Mouse (Mus musculus): ENCODE results near the gene Klrg1. TPM values are rescaled to one million over a fixed set of nuclear protein-coding genes. Genes with fewer than 3 reads are reported as not detected.

Gene Klrg1
- polyA plus RNA-seq (2012; ENCODE audit: insufficient read depth, insufficient read length, missing spikeins) = not detected in 2 replicates

DNA sequence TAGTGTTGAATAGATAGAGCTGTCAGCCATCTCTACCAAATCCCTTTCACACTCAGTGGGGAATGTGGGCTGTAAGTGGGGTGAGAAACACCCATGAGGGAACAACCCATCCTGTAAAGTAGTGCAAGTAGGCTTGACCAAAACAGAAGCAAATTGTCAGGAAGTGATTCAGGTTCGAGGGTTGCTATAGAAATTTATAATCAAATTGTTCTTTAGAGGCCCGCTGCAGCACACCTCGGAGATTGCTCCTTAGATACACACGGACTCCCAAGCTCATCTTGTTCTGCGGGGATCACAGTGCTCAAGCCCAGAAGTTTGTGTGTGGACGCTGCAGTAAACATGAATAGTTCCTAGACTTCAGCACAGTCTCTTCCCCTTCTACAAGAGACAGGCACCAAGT, at the start of gene Klrg1:
Gene Klrg1, minus strand, starts transcription at position 101 of the 400 bp plus-strand sequence.
- Histone ChIP-seq H3K27ac (replicated peaks; ENCODE audit: low read depth, low read length) (no peak within 1 kb of the TSS), H3K4me3 (ENCODE audit: insufficient read depth, low read depth, low read length) (no peak within 1 kb of the TSS), H3K4me1 (ENCODE audit: control insufficient read depth, insufficient read depth, insufficient read length, low read length) (no peaks in the 10 kb centered on the region)

DNA sequence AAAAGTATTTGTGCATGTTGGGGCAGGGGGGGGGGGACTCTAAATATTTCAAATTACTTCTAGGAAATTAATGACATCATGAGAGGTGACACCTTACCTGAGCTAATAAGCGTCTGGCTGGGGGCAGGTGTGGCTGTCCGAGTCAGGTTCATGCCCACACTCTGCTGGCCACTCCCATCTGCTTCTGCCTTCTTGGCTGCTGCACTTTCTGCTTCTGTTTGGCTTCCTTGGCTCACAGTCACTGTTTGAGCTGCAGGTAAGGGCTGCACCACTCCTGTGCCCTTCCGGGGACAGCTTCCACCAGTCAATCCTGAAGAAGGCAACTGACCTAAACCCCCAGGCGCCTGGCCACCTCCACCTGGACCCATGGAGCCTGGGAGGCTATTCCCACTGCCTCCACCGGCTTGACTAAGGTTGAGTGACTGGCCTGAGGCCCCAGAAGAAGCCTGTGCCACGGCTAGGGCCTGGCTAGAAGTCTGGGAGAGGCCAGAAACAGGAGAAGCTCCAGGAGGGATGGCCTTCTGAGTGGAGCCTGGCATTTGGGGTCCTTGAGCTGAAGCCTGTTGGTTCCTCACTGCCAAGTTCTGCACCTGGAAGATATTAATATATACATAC, 42.8 kb upstream of the Klrg1 start:
- no peak overlapping the region for H3K27ac ChIP-seq (replicated peaks; ENCODE audit: low read depth, low read length)
- no peaks in the 10 kb centered on the region for H3K4me1 ChIP-seq (ENCODE audit: control insufficient read depth, insufficient read depth, insufficient read length, low read length)
- H3K4me3 ChIP-seq (ENCODE audit: insufficient read depth, low read depth, low read length) = no peak overlapping the region

- Histone ChIP-seq H3K27ac (replicated peaks; ENCODE audit: low read depth, low read length) (no peak overlapping the region), H3K4me1 (ENCODE audit: control insufficient read depth, insufficient read depth, insufficient read length, low read length) (no peaks in the 10 kb centered on the region), H3K4me3 (ENCODE audit: insufficient read depth, low read depth, low read length) (no peak overlapping the region)
Measured at GRCm38 (mm10) chr6:122318726-122319125, 36.0 kb upstream of the Klrg1 start.

DNA sequence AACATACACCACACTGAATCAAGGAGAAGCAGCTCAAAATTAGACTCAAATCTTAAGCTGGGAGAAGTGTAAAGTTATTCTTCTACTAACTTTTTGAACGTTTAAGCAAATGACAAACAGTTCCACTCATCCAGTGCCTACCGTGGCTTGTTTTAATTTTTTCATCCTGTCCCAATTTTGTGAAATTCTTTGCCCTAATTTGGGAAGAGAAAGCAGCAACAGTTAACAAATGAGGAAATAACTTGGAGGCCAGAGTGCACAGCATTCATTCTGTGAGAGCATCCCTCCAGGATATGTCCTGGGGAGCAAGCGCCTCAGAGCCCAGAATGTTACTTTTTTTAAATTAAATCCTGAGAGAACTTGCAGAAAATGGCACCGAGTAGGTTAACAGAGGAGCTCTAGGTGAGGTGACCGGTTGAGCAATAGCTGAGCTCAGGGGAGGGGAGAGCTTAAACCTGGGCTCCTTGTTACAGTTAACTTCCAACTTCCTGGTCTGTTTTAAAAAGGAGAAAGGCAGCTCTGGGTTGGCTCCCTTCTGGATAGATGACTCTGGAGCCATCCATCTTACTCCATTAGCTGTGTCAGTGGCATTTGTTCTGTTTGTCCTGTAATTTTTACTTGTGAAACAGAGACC, 27.6 kb upstream of the Klrg1 start:
- Histone ChIP-seq H3K27ac (replicated peaks; ENCODE audit: low read depth, low read length) (no peak overlapping the region), H3K4me3 (ENCODE audit: insufficient read depth, low read depth, low read length) (peak overlapping the region; percentile 79; the same call in 1 of the 2 replicates), H3K4me1 (ENCODE audit: control insufficient read depth, insufficient read depth, insufficient read length, low read length) (no peaks in the 10 kb centered on the region; the same call in 1 of the 2 replicates)

DNA sequence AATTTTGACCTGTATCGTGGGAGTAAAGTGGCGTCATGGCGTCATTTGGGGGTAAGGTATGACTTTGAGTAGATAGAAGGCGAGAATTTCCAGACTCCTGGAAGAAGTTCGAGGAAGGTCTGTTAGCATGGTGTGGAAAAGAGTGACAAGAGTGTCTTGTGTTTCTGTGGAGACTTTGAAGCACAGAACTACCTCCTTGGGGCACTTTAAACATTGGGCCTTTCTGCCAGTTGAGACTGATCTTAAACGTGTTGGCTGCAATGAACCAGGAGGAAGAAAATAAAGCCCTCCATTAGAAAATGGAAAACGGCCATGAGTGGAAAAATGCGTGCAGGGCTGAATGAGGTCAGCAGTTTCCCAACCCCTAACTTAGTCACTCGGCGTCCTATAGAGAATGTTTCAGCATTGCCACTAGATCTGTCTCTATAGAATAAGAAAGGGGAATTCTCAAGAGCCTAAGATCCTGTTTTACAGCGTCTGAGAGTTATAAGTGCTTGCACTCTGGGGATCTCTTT, 26.8 kb upstream of the Klrg1 start:
- H3K27ac ChIP-seq (replicated peaks; ENCODE audit: low read depth, low read length) = peak overlapping the region; percentile 51
- no peaks in the 10 kb centered on the region; the same call in 1 of the 2 replicates for H3K4me1 ChIP-seq (ENCODE audit: control insufficient read depth, insufficient read depth, insufficient read length, low read length)
- peak overlapping the region; percentile 79 for H3K4me3 ChIP-seq (ENCODE audit: insufficient read depth, low read depth, low read length)

DNA sequence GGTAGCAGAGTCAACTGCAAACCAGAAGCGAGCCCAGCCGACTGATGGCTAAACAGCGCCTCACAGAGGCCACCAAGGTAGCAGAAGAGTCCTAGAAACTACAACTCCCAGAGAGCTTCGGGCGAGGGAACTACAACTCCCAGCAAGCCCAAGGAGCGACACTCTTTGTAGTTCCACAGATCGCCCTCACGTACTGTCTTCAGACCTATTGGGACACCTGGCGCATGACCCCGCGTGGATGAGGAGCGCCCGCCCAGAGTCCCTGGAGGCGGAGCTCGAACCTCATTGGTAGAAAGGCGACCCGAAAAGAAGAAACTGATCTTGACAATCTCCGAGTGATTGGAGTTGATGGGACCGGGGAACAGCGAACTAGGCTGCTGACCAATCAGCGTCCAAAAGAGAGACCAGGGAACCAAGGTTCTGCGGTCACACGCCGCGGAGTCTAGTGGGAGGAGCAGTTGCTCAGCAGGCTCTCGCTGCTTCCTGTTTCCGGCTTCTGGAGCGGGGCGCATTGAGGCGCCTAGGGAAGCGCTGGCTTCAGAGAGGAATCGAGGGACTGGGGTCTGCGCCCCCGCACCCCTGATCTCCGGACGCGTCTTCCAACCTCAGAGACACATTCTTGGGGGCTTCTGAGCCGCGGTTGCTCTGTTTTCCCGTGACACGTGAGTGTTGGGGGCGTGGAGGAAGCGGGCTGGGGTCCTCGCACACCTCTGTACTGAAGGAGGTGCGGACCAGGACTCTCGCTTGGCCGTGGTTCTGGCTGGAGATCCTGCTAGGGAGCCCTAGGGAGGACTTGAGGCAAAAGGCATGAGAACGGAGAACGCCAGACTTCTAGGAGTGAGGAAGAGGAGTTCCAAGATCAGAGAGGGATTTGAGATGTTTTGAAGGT, 26.1 kb upstream of the Klrg1 start, which contains the start of gene M6pr:
Gene M6pr, plus strand, starts transcription at position 216 of the 889 bp plus-strand sequence.
- H3K4me3 ChIP-seq (ENCODE audit: insufficient read depth, low read depth, low read length) = peak within 1 kb of the TSS; percentile 79
- H3K4me1 ChIP-seq (ENCODE audit: control insufficient read depth, insufficient read depth, insufficient read length, low read length) = no peaks in the 10 kb centered on the region; the same call in 1 of the 2 replicates
- peak within 1 kb of the TSS; percentile 51 for H3K27ac ChIP-seq (replicated peaks; ENCODE audit: low read depth, low read length)

GRCm38 (mm10) chr6:122308136-122308504, 25.4 kb upstream of the Klrg1 start:
- Histone ChIP-seq H3K4me3 (ENCODE audit: insufficient read depth, low read depth, low read length) (no peak overlapping the region), H3K4me1 (ENCODE audit: control insufficient read depth, insufficient read depth, insufficient read length, low read length) (no peaks in the 10 kb centered on the region; the same call in 1 of the 2 replicates), H3K27ac (replicated peaks; ENCODE audit: low read depth, low read length) (no peak overlapping the region)

DNA sequence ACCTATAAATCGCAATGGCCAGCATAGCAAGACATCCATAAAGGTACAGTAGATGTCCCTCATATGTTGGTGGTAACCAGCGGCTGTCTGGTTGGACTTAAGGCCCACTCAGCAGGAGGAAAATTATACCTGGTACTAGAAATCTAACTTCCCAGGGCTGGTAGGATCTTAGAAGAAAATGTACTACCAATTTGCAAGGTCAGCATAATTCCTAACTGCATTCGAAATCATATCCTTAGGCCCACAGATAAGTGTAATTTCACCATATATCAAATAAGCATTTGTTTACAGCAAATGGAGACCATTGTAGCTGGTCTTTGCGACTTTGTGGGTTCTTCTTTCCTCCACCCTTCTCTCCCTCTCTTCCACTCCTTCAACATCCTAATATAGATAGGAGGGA, 24.0 kb upstream of the Klrg1 start:
- Histone ChIP-seq H3K27ac (replicated peaks; ENCODE audit: low read depth, low read length) (no peak overlapping the region), H3K4me3 (ENCODE audit: insufficient read depth, low read depth, low read length) (no peak overlapping the region), H3K4me1 (ENCODE audit: control insufficient read depth, insufficient read depth, insufficient read length, low read length) (no peaks in the 10 kb centered on the region; the same call in 1 of the 2 replicates)

- Histone ChIP-seq H3K4me1 (ENCODE audit: control insufficient read depth, insufficient read depth, insufficient read length, low read length) (no peaks in the 10 kb centered on the region; the same call in 1 of the 2 replicates), H3K4me3 (ENCODE audit: insufficient read depth, low read depth, low read length) (no peak overlapping the region), H3K27ac (replicated peaks; ENCODE audit: low read depth, low read length) (no peak overlapping the region)
Measured at GRCm38 (mm10) chr6:122304790-122305555, 22.3 kb upstream of the Klrg1 start.

DNA sequence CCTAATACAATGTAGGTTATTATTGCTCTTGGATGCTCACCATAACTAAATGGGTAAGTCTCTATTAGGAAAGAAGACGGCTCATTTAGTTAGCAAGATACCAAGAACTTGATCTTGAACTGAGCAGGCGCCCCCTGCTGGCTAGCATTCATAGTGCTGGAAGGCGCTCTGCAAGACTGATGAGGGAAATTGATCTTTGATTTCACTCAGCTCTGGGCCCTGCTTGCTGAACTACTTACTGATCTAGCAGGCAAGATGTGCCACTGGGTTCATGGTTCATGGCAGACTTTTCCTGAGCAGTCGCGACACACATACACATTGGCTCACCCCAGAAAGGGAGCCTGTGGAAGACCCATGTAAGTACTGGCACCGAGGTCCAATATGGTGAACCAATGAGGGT, 21.7 kb upstream of the Klrg1 start:
- Histone ChIP-seq H3K4me3 (ENCODE audit: insufficient read depth, low read depth, low read length) (no peak overlapping the region), H3K27ac (replicated peaks; ENCODE audit: low read depth, low read length) (no peak overlapping the region), H3K4me1 (ENCODE audit: control insufficient read depth, insufficient read depth, insufficient read length, low read length) (no peaks in the 10 kb centered on the region)

DNA sequence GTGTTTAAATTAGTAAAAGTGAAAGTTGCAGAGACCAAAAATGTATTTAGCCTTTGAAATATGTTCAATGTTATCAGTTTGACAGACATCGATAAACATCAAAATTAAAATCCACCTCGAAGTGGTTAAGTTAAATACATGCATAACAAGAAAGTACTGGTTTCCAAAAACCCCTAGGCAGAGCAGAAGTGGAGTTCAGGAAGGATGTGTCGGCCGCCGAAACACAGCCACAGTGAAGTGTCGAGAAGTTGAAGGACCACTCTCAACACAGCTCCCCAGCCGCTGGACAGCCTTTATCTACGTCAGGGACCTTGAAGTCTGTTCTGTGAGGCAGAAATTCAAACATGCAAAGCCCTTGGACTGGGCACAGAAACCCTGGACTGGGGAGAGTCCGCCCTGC, 20.8 kb upstream of the Klrg1 start:
- no peak overlapping the region for H3K4me3 ChIP-seq (ENCODE audit: insufficient read depth, low read depth, low read length)

GRCm38 (mm10) chr6:122302661-122303060, 20.0 kb upstream of the Klrg1 start:
- H3K4me3 ChIP-seq (ENCODE audit: insufficient read depth, low read depth, low read length) = no peak overlapping the region
- no peaks in the 10 kb centered on the region for H3K4me1 ChIP-seq (ENCODE audit: control insufficient read depth, insufficient read depth, insufficient read length, low read length)

More for the DNA sequence above, 20.8 kb upstream of the Klrg1 start:
- no peaks in the 10 kb centered on the region for H3K4me1 ChIP-seq (ENCODE audit: control insufficient read depth, insufficient read depth, insufficient read length, low read length)
- no peak overlapping the region for H3K27ac ChIP-seq (replicated peaks; ENCODE audit: low read depth, low read length)

GRCm38 (mm10) chr6:122302121-122302520, 19.4 kb upstream of the Klrg1 start:
- no peak overlapping the region for H3K4me3 ChIP-seq (ENCODE audit: insufficient read depth, low read depth, low read length)
- no peaks in the 10 kb centered on the region for H3K4me1 ChIP-seq (ENCODE audit: control insufficient read depth, insufficient read depth, insufficient read length, low read length)
- H3K27ac ChIP-seq (replicated peaks; ENCODE audit: low read depth, low read length) = no peak overlapping the region

More at GRCm38 (mm10) chr6:122302661-122303060, 20.0 kb upstream of the Klrg1 start:
- H3K27ac ChIP-seq (replicated peaks; ENCODE audit: low read depth, low read length) = no peak overlapping the region

- no peak overlapping the region for H3K4me3 ChIP-seq (ENCODE audit: insufficient read depth, low read depth, low read length)
- no peak overlapping the region for H3K27ac ChIP-seq (replicated peaks; ENCODE audit: low read depth, low read length)
- no peaks in the 10 kb centered on the region for H3K4me1 ChIP-seq (ENCODE audit: control insufficient read depth, insufficient read depth, insufficient read length, low read length)
Measured at GRCm38 (mm10) chr6:122299621-122300133, 17.0 kb upstream of the Klrg1 start.
